Mouse (Mus musculus) right cerebral cortex, postnatal 36 days (tissue): ENCODE results near the gene Akt1s1.
A peak's percentile ranks its signal among the peaks of the same experiment; 100 is the strongest.
"Not testable (repeated sequence)": the region's sequence is repeated elsewhere in the genome, so short reads cannot be mapped to it uniquely, and the experiment has no call there.

Experiments
- DNase-seq, 2 experiments: peaks; one replicate each; pipeline ENCODE4 v3.0.0; 2022; ENCODE audit warnings: low spot score in 2 of 2, mixed read lengths in 1 of 2

Gene Akt1s1

GRCm38 (mm10) chr7:44869697-44870528 lies 21.1 kb downstream of the Akt1s1 start, which contains the start of gene Ptov1:
Gene Ptov1, minus strand, starts transcription at chr7:44869788.
- peak; percentile 96 to 99 for DNase-seq

GRCm38 (mm10) chr7:44870614-44871013 lies 21.8 kb downstream of the Akt1s1 start:
- DNase-seq = no peak

DNA sequence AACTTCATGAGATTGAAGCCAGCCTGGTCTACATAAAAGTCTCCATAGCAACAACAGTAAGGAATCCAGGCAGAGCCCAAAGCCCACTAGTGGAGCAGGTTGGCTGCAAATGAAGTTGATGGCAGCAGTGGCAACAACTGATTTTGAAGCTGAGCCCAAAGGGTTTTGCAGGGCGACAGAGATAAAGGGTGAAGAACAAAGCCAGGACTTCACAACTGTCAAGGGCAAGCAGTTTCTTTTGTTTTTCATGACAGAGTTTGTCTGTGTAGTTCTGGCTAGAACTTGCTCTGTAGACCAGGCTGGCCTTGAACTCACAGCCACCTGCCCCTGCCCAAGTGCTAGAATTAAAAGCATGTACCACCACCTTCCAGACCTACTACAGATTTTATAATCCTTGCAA lies 22.4 kb downstream of the Akt1s1 start:
- no peak for DNase-seq

DNA sequence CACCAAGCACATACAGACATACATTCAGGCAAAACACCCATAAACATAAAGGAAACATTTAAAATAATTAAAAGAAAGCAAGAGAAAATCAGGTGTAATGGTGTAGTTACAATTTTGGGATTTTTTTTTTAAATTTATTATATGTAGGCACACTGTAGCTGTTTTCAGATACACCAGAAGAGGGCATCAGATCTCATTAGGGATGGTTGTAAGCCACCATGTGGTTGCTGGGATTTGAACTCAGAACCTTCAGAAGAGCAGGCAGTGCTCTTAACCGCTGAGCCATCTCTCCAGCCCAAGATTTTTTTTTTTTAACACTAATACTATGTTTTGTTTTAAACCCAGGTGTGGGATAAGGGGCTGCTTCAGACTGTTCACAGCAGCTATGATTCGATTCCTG lies 23.0 kb downstream of the Akt1s1 start:
- not testable (repeated sequence) for DNase-seq

- DNase-seq = no peak
Measured at GRCm38 (mm10) chr7:44877833-44878232, 29.0 kb downstream of the Akt1s1 start.

DNA sequence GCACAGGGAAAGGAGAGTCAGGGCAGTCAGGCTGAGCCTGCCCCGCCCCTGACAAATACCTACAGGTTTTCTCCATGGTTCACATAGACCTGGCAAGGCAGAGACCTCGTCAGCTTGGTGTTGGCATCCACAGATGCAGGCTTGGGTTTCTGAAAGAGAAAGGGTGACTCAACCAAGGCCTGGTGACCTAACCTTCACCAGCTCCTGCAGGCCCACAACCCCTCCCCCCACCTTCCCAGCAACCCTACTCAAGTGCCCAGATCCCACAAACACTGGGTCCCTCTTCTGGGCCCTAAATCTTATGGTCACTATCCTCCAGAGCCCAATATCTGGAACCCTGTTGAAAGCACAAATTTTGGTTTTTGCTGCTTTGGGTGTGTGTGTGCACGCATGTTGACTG lies 34.2 kb downstream of the Akt1s1 start:
- DNase-seq = no peak

DNA sequence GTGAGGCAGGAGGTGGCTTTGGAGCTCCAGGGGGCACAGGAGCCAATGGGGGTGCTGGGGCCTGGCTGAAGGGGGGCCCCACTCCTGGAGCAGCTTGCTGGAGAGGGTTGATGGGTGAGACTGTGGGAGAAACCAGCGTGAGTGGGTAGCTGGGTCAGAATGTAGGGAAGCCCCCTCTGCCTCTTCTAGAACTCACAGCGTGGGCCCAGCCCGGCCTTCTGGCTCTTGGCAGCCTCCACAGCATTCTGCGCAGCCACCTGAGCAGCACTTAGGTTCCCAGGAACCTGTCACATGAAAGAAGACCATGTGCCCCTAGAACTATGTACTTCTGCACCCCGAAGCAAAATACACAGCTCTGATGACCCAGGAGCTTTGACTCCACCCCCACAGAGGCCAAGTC lies 35.8 kb downstream of the Akt1s1 start:
- no peak for DNase-seq

GRCm38 (mm10) chr7:44886964-44887363 lies 38.2 kb downstream of the Akt1s1 start:
- DNase-seq = no peak

- no peak for DNase-seq
Measured at GRCm38 (mm10) chr7:44888256-44889105, 39.7 kb downstream of the Akt1s1 start.

- no peak for DNase-seq
Measured at GRCm38 (mm10) chr7:44890180-44890579, 41.4 kb downstream of the Akt1s1 start.

DNA sequence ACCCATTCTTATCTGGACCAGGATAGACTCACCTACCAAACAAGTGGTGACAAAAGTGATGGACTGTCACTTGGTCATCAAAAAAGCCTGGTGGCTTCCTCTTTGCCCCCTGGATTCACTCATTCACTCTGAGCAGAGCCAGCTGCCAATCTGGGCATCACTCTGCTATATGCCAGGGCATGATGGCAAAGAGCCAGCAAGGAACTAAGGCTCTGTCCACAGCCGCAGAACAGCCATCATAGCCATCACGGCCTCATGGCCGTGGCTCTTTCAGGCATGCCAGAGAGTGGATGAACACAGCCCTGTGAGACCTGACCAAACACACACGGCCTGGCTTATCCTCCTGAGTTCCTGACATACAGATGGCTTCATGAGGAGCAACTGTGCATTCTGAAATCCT lies 41.9 kb downstream of the Akt1s1 start:
- no peak for DNase-seq

DNA sequence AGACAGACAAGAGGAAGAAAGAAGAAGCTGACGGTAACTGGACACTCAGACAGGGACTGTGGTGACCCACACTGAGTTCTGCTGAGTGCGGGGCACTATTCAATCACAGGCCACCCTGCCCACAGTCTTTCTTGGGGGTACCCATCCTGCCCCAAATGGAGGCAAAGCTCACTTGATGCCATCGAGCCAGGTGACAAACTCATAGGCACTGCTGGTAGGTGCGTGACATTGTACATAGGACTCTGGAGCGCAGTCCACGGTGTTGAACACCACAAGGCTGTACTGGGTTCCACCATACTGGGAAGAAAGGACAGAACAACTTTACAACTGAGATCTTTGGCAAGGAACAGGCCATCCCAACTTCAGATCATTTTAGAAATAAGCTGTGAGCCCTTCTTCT lies 42.8 kb downstream of the Akt1s1 start:
- DNase-seq = no peak

DNA sequence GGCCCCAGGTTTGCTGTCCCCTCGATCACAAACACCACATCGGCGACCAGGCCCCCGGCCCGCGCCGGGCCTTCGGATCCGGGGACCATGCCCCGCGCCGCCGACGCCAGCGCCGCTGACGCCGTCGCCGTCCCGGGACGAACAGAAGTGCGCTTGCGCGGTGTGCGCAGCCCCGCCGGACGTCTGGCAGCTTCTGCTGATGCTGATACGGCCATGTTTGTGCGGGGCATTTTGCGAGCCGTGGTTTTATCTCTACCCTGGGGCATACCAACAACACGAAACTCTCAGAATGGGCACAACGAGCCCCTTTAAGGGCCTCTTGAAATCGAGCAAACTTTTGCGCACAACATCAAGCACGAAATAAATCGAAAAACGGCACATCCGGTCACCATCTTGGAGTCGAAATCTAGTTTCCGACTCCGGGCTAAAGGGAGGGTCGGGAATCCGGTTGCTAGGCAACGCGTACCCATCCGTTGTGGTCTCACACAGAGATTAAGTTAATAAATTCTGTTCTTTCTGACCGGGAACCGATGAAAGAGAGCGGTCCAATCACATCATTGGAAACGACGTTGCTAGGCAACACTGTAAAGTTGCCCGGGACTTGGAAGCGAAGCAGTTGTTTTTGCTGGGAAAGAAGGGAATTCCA lies 43.6 kb downstream of the Akt1s1 start, which contains the start of gene Med25:
Gene Med25 (minus strand): TSS at position 437 of the 646 bp plus-strand sequence.
- peak; percentile 94 to 95 for DNase-seq

DNA sequence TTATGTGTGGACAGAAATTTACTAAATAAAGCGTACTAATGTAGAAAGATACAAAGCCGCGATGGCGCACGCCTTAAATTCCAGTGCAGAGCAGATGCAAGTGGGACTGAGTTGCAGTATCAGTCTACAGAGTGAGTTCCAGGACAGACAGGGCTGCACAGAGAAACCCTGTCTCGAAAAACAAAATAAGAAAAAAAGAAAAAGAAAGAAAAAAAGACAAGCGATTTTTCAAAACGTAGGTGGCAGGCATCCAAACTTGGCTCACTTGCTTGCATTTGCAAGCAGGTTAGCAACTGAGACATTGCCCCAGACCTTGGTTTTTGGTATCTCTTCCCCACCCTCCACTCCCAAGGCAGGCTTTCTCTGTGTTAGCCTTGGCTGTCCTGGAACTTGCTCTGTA lies 44.4 kb downstream of the Akt1s1 start:
- no peak for DNase-seq

- no peak for DNase-seq
Measured at GRCm38 (mm10) chr7:44894175-44894574, 45.4 kb downstream of the Akt1s1 start.

GRCm38 (mm10) chr7:44895206-44895592 lies 46.4 kb downstream of the Akt1s1 start:
- no peak for DNase-seq

DNA sequence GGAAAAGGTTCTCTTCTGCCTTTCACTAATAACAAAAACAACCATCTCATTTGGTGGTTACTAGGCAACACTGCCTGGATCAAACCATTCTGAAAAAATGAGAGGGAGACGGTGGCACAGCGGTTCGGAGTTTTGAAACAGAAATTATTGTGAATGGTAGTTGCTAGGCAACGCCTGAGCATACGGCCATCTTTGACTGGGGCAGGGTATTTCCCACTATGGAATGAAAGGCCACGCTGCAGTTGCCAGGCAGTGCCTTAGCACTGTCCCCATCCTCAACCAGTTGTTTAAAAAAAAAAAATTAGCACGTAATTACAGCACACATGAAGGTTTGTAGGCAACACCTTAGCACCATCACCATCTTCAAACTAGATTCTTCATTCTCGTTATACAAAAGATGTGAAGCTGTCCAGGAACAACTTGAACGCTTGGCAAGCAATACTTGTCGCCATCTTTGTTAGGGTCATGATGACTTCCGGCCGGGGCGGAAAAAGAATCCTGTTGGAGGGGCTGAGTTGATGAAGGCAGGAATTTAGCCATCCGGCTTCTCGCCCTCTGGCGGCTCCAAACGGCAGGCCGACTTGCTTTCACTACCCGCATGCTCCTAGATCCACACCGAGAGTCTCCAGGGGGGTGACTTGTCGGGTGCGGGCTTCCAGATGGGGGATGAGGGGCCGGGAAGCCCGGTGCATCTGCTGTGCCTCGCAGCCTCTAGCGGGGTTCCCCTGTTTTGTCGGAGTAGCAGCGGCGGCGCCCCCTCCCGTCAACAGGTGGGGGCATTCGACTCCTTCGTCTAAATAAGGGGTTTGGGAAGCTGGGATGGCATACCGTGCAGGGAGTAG lies 47.0 kb downstream of the Akt1s1 start, which contains the start of gene Fuz:
Gene Fuz (plus strand): TSS at position 487 of the 842 bp plus-strand sequence.
- DNase-seq = peak; percentile 89 to 91

- no peak for DNase-seq
Measured at GRCm38 (mm10) chr7:44896499-44896898, 47.7 kb downstream of the Akt1s1 start.

DNA sequence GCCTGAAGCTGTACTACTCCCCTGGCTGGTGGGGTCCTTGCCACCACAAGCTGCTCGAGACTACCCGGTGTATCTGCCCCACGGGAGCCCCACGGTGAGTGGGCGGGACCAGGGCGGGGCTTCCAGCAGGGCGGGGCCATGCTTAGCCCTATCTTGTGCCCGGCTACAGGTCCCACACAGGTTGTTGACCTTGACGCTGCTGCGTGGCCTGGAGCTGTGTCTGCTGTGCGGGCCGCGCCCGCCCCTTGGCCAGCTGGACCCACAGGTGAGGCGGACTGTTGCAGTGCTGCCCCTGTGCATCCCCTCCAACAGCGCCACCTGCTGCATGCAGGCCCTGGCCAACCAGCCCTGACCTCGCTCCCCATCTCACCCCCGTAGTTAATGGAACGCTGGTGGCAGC lies 49.8 kb downstream of the Akt1s1 start:
- DNase-seq = no peak

GRCm38 (mm10) chr7:44900632-44901031 lies 51.8 kb downstream of the Akt1s1 start:
- no peak for DNase-seq

DNA sequence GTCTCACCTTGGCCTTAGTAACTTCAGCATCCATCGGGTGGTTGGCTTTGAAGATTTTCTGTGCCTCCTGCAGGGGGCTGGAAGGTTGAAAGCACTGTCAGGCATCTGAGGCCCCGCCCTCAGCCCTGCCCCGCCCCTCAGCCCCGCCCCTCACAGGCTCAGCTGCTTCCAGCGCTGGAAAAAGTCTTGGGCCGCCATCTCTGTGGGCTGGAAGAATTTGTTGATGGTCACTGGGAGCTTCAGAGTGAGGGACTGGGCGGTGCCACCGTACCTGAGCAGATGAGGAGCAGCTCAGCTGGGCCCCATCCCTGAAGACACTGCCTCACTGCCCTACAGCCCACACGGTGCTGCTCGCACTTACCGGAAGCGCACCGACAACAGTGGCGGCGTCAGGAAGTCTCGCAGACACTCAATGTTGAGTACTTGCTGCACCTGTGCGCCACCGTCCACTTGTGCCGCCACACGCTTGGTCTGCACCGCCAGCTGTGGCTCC lies 52.5 kb downstream of the Akt1s1 start:
- no peak for DNase-seq
